Mouse (Mus musculus) gastrocnemius, postnatal 4 days (tissue): ENCODE results near the gene Ubald1. TPM values are rescaled to one million over a fixed set of nuclear protein-coding genes. Genes with fewer than 3 reads are reported as not detected.

ENCODE experiments used
- DNase-seq, 2 experiments: peaks; one replicate each; pipeline ENCODE4 v3.0.0; 2021 to 2022; ENCODE audit warnings: low spot score in 2 of 2, mixed read lengths in 2 of 2
- total RNA-seq, 2 experiments: library from RNA; stranded (reverse); gene quantifications; 2 replicates each; pipeline ENCODE4 v1.2.3; 2021

The Ubald1 gene
- total RNA-seq, 2 experiments from 2014 or later = 32.3 to 32.8 TPM

DNA sequence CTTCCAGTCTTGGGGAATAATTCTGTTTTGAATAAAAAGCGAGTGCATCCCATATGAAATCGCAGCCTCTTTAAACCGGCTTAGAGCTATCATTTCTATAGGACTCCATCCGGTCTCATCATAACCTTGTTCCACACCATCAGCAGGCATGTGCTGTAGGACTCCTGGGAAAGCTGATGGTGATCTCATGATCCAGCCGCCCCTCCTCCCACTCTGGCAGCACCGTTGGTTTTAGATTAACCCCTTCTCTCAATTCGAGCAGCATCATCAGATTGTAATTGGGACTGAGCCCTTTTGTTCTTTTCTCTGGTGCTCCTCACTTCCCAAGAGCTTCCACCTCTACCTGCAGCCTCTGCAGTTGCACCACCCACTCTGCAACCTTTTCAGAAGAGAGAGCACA lies 21.1 kb upstream of the Ubald1 start:
- no peak for DNase-seq

DNA sequence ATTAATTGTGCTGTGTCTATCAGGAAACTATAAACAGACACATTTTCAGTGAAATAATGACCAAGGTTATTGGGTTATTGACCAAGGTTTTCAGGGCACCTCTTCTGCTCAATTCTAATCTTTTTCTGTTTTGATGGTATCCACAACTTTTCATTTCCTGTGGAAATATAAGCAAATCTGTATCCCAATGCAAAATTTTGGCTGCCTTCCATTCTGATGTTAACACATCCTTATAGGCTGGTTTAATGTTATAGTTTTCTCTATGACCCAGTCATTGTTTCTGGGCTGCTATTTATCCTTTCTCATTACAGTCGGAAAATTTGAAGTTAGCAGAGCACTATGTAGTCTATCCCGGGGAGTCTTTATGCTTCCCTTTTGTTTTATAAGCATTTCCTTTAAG lies 19.6 kb upstream of the Ubald1 start:
- DNase-seq = no peak

DNA sequence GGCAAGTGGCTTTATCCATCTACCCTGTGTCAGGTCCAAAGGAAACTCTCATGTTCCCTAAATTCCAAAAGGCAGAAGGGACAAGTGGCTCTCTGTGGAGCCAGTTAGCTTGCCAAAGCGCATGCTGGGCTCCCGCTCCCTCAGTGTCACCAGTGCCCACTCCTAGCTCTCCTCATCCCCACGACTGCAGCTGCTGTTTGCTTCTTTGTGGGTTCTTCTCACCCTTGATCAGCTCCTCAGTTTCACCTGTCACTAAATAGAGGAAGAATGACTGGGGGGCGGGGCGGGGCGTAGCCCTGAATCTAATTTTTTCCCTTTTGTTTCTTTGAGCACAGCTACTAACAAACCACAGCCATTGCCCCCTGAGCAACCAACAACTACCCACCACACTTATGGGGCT lies 18.8 kb upstream of the Ubald1 start:
- no peak for DNase-seq

DNA sequence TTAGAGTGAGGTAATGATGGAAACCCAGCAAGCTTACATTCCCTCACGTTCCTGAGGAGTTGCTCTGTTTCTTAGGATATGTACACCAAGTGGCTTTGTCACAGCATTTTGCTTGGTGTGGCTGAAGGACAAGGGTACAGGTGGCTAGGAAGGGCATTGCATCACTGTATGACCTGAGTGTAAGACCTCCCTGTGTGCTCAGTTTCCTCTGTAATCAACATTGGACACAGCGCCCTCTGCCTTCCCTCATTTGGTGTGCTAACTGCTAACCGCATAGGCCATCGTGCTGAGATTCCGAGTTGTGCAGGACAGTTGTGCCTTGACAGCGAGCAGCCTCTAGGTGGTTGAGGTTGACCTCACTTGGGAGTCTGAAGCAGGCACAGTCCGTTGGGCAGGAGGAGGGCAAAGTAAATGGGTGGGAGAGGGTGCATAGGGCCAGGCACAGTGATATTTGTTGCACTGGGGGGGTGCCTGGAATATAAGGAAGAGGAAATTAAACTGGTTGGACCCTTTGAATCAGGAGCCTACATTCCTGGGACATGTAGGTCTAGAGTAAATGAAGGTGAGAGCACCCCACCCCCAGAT lies 17.1 kb upstream of the Ubald1 start:
- no peak for DNase-seq

DNA sequence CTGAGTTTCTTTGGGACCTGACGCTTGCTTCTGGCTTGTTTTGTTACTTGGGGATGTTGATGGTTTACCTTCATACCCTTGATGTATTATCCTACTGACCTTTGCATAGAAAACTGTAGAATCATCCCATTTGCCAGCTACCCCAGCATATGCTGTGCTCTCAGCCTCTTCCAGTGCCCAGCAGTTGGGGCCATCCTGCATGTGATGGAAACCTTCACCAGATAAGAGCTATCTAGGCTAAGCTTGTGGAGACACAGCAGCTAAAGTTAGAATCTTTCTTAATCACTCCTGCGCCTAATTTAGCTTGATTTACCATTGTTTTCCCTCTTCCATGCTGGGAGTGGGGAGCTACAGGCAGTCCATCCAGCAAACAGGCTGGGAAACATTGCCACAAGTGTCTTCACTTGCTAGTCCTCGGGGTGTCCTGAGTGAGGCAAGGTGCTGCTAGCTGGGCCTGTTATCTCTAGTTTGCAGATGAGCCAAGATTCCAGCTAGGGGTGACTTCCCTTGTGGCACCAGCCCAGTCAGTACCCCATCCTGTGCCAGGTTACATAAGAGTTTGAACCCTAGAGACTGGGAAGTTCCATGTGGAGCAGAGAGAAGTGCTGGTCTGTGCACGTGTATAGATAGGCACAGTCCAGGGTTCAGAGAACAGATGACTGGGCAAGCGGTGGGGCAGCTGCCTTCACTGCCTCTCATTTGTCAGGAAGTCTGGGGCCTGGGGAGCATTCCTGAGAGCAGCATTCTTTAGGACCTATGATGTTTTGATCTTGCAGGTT lies 16.3 kb upstream of the Ubald1 start:
- no peak for DNase-seq

DNA sequence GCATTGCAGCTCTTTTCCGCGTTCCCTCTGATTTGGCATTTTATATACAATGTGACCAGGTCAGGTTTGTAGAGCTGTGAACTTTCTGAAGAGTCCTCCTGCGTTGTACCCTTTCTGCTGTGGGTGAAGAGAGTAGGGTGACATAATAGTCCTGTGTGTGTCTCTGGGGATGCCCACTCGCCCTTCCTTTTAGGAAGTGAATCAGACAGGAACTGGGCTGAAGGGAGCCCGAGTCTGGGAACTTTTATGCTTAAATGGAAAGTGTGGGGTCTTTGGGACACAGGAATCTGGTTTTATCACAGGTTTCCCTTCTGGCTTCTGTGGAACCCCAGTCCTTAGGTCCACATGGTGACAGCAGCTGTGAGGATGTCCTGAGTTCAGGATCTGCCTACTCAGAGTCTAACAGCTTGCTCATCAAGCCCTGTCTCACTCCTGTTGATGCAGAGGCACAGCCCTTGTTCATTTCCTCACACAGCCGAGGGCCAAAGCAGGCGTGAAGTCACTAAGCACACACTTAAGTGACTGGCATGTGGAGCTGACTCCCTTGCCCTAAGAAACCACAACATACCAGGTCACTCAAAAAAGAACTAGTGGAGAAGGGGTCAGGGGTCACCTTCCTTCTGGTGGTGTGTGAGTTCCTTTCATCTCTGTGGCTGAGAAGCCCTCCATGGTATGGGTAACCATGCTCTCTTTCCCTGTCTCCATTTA lies 14.2 kb upstream of the Ubald1 start:
- no peak for DNase-seq

DNA sequence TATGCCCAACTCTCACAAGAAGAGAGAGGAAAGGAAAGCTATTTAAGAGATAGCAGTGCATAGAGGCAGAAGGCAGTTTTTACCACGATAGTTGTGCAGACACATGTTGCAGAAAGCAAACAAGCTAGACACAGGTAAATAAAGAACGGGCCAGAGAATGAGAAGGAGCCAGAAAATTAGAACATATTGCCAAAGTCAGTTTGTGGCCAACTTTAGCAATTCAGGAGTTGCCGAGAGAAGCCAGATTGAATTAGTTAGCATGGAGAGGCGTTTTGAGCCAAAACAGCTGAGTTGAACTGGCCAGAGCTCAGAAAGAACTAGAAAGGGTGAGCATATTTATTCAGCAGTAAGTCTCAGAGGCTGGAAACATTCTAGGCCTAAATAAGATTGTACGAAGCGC lies 12.1 kb upstream of the Ubald1 start:
- no peak for DNase-seq

DNA sequence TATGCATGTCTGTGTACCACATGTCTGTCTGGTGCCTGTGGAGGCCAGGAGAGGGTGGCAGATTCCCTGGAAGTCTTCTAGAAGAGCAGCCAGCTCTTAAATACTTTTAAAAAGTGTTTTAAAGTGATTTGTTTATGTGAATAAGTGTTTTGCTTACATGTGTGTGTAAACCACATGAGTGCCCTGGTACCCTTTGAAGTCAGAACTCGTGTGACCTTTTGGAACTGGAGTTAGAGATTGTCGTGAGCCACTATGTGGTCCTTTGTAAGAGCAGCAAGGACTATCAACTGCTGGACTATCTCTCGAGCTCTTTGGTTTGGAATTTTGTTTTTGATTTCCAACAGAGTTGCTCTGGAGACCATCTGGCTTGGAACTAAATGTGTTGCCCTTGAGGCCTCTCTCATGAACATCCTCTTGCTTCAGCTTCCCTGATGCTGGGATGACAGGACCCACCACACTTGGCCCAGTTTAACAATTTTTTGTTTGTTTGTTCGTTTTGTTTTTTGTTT lies 10.1 kb upstream of the Ubald1 start:
- no peak for DNase-seq

DNA sequence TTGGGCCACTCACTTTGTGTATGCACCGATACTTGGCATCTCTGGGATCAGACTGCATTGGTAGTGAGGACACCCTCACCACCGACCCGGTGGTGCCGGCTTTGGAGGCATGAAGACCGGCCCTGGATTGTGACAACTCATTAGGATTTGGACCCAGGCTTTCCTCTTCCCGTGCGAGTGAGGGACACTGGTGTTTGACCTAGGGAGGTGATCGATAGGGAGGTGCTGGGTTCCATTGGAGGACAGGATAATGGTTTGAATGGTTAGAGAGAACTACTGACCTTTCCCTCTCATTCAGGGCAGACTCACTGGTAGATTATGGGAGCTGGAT lies 6.5 kb upstream of the Ubald1 start:
- no peak for DNase-seq

DNA sequence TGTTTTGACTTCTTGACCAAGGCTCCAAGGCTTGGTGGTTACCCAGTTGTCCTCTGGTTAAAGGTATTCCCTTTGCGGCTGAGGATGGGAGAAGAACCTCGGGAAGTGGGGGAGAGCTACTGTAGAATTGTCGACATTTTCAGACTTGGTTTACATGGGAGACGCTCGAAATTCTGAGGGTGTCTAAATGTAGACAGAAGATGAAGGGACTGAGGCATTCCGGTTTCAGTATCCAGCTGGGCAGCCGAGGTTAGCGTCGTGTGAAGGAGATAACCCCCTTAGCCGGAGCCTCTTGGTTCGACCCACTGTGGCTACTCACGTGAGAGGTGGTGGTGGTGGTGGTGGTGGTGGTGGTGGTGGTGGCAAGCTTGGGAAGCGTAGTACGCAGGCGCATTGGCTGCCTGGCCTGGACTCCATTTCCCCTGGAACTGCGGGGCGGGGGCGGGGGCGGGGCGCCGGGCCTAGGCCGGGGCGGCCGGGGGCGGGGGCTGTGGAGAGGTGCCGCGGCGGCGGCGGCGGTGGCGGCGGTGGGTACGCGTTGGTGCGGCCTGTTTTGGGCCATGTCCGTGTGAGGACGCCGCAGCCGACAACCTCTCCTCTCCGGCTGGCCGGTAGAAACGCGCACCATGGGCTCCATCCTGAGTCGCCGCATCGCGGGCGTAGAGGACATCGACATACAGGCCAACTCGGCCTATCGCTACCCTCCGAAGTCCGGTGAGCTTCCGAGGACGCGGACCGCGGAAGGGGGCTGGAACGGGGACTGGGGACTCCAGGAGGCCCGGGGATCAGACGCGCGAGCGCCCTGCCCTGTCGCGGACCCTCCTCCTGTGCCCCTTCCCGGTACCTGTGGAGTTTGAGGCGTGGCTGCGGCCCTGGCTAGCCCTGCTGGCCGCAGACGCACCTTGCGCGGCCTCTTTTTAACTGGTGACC lies 5.9 kb upstream of the Ubald1 start, which contains the start of gene Mgrn1:
Gene Mgrn1, plus strand, starts transcription at position 490 of the 930 bp plus-strand sequence.
- DNase-seq = peak; percentile 71 to 89

DNA sequence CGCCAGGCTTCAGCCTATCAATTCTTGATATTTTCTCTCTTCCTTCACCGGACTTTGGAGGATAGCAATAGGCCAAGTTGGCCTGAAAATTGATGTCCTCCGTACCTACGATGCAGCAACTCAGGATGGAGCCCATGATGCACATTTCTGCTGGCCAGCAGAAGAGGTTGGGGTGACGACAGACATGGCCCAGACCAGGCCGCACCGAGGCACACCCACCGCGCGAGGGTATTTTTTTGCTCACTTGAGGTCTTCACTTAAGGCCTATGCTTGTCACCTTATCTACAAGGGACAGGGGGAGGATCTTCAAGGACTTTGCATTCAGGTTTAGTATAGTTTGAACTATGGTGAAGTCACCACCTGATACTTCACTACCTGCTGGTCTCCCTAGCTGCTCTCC lies 4.8 kb upstream of the Ubald1 start:
- no peak for DNase-seq

DNA sequence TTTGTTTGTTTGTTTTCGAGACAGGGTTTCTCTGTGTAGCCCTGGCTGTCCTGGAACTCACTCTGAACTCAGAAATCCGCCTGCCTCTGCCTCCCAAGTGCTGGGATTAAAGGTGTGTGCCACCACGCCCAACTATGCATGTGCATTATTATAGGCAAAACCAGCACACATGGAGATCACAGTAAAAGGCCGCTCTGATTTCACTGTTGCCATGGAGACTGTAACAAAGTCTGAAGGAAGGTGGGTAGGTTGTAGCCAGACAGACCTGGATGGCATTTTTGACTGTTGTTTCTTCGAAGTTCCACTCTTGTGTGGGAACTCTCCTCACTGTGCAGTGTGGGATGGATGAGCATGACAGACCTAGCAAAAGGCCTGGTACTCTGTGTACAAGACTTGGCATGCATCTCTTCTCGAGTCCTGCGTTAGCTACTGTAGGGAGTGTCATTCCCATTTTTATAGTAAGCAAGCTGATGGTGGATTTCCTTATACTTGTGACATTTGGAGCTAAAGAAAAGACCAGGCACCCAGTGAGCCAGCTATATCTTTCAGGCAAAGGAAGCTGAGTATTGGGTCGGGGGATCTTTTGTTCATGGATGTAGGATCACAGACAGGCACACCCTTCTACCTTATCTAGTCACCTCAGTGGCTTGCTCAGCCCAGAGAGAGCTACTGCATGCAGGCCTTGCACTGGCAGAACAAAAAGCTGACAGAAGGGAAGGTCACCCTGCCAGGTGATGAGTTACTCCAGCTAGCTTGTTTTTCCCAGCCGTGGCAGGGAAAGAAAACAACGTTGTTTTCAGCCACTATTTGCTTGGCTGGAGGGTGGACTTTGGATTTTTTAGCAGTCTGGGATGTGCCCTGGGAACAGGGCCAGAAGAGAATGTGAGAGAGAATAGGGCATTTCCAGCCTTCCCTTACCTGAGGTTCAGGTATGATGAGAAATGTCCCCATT lies 1.6 kb upstream of the Ubald1 start:
- no peak for DNase-seq

DNA sequence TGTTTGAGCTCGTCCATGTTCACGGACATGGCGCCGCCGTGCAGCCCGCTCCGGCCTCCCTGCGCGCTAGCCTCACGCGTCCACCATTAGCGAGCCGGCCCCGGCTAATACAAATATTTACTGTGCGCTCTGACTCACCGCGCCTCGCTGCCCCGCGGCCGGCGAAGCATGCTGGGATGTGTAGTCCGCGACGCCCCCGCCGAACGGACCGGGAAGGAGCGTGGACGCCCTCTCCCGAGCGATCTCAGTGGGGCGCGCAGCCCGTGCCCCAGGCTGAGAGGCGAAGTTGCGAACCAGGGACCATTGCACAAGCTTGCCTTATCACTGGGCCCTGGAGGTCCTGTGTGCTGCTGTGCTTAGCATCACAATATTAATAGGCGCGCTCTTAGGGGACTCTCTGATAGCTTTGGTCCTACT lies 399 bp downstream of the Ubald1 start:
- peak; percentile 82 to 90 for DNase-seq

DNA sequence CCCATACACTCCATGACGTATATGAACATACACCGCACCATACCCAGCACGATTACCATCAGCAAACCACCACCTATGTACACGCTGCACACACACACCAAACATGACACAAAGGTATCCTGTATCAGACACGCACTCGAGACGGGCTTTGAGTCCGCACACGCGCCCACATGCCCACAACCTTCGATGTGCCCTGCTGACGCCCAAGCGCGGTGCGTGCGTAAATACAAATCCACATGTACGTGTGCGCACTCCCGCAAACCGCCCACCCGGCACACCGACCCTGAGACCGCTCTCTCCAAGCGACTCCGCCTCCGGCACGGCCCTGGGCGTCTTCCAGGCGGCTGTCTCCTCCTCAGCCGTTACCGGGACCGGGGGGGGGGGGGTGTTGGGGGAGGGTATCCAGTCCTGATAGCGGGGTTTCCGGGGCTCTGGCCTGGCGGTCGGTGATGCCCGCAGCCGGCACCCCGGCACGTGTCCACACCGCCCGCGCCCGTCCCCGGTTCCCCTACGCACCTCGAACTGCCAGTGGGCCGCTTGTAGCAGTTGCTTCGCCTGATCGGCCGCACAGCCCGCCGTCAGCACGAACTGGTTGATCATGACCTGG lies 911 bp downstream of the Ubald1 start:
- DNase-seq = no peak

DNA sequence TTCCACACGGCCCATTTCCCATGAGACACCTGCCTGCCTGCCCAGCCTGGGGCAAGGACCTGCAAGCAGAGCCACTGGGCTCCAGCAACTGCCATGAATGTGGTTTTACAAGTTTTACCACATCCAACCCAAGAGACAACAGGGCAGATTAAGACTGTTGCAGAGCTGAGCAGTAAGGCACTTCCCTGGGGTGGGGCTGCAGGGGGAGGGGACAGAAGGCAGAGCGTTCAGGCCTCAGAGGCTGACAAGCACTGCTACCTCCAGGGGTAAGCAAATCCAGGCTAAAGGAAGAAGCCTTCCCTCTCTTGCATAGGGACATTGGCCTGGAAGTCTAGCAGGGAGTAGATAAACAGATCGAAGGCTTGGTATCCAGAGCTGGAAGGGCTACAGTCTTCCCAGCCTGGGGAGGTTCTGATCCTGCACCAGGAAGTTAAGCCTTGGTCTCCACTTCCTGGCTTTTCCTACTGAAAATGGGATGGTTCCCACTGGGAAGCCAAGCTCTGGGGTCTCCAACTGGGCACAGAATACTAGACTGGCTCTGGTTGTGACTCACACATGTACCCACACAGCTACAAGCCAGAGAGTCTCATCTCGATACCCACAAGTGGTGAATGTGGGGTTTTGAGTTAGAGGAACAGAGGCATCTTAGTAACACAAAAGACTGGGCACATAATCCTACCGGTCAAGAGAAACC lies 1.8 kb downstream of the Ubald1 start:
- no peak for DNase-seq

DNA sequence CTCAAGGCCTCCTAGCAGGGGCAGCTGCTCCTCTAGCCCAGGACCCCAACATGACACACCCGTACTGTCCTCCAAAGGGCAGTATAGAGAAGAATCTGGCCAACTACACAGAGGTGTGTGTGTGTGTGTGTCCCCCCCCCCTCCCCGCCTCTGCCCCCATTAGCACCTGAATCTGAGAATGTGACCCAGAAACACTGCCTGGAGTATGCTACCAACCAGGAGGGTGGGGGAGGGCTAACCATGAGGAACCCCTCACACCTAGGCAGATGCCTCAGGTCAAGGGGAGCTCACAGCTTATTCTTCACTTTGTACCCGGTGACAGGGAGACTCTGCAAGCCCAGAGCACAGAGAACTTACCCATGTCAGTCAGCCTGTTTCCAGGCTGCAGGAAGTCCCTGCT lies 2.4 kb downstream of the Ubald1 start:
- no peak for DNase-seq

DNA sequence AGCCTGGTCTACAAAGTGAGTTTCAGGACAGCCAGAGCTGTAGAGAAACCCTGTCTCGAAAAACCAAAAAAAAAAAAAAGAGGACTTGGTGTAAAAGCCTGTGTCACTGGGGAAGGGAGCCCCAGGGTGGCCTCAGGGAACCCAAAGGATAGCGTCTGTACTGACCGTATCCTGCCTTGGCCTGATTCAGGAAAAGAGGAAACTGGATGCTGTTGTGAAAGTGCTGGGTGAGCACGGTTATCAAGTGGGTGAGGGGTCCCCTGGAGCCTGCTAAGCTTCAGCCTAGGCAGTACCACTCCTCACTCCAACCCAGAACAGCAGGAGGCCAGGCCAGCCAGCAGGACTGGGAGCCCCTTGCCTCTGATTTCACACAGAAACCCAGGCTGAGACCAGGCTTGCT lies 2.9 kb downstream of the Ubald1 start:
- DNase-seq = no peak

DNA sequence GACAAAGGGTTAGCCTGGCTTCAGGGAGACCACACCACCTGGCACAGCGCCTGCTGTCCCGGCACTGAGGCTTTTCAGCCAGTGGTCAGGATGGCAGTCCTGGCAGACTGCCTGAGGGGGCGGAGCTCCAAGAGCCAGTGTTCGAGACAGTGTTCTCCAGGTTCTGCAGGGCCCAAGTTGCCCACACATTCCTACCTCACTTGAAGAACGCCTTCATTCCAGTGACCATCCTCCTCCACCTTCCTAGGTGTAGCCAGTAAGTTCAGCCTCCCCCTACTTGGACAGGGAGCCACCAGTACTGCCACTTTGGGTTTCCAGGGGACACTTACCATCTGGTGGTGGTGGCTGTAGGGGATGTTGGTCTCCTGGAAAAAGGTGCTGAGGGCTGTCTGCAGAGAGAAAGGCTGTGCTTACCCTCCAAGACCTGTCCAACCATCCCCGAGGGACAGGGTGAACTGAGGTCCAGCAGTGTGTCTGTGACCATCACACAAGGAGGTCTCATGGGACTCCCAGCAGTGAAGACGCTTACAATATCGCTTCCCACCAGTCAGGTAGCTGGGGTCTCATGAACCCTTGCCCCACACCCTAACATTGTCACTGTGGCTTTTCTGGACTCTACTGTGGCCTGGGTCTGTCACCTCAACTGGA lies 4.0 kb downstream of the Ubald1 start:
- DNase-seq = peak in 1 of 2 experiments; percentile 67
